Mouse (Mus musculus) CH12.LX (cell line): ENCODE data around the gene Cyb5rl.

Experiments used
- CHD1 ChIP-seq: IDR thresholded peaks from 2 replicates; pipeline ENCODE4 v1.6.1; 2012; ENCODE audit warnings: low read depth, low read length, improper control_type of control experiment, inconsistent platforms
- CTCF ChIP-seq, 2 experiments: IDR thresholded peaks in 1 of 2; conservative IDR thresholded peaks in 1 of 2; 2 replicates each; pipeline ENCODE4 v1.5.1; 2011 to 2012; ENCODE audit warnings: low read depth in 2 of 2, low read length in 2 of 2, improper control_type of control experiment in 1 of 2, inconsistent platforms in 1 of 2, mild to moderate bottlenecking in 1 of 2, moderate library complexity in 1 of 2
- JUN ChIP-seq: IDR thresholded peaks from 2 replicates; pipeline ENCODE4 v1.6.1; 2011; ENCODE audit warnings: low read depth, mild to moderate bottlenecking, low read length, improper control_type of control experiment, moderate library complexity; ENCODE audit not compliant: insufficient read depth
- KAT2A ChIP-seq: IDR thresholded peaks from 2 replicates; pipeline ENCODE4 v1.6.1; 2012; ENCODE audit warnings: low read length, improper control_type of control experiment, inconsistent platforms; ENCODE audit not compliant: insufficient replicate concordance
- MAX ChIP-seq: IDR thresholded peaks from 2 replicates; pipeline ENCODE4 v1.6.1; 2011; ENCODE audit warnings: low read length, improper control_type of control experiment
- POLR2A ChIP-seq: IDR thresholded peaks from 2 replicates; pipeline ENCODE4 v1.6.1; 2011; ENCODE audit warnings: low read depth, mild to moderate bottlenecking, improper control_type of control experiment, low read length
- POLR2AphosphoS2 ChIP-seq: IDR thresholded peaks from 2 replicates; pipeline ENCODE4 v1.6.1; 2011; ENCODE audit warnings: low read depth, low read length, improper control_type of control experiment
- USF2 ChIP-seq: conservative IDR thresholded peaks from 2 replicates; pipeline ENCODE4 v1.6.1; 2011; ENCODE audit warnings: low read depth, low read length, improper control_type of control experiment

DNA sequence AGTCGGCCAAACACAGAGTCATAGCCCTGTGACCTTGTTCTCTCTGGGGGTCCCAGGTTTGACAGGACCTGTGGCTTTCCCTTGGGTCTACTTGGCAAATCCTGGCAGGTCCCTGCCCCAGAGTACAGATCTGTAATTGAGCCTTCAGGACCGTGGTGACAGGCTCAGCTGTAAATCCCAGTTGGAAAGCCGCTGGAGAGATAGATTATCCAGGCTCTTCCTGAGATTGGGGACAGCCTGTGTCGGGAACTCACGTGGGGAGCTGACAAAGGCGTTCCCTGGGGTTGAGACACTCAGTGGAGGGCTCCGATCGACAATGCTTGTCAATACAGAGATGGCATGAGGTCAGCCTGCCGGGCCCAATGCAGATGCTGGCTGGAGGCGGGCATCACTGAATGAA lies 59.6 kb downstream of the Cyb5rl start:
- TF ChIP-seq POLR2AphosphoS2: no peak
- no peak for TF ChIP-seq USF2
- TF ChIP-seq POLR2A: no peak
- TF ChIP-seq CHD1: no peak
- TF ChIP-seq CTCF (conservative IDR thresholded peaks at IDR 0.05 in 1 of 2, IDR thresholded peaks at IDR 0.05 in 1 of 2; ENCODE audit: low read depth in 2 of 2, low read length in 2 of 2): no peak
- no peak for TF ChIP-seq KAT2A
- no peak for TF ChIP-seq JUN
- no peak for TF ChIP-seq MAX
